Mouse (Mus musculus) forebrain, embryonic 10.5 days (tissue): ENCODE measurements around the gene Tmsb4x. TPM values are rescaled to one million over a fixed set of nuclear protein-coding genes. Genes with fewer than 3 reads are reported as not detected.

ENCODE experiments used
- DNase-seq: peaks from one replicate; pipeline ENCODE4 v3.0.0-alpha.2; 2017; ENCODE audit warnings: low spot score; ENCODE audit errors: extremely low spot score
- H3K27ac ChIP-seq: fragments of 300-500 bp; sonication (generic); 2 replicates; pipeline ENCODE4 v1.5.1; 2016; ENCODE audit warnings: mild to moderate bottlenecking
- H3K27me3 ChIP-seq: fragments of 300-500 bp; sonication (generic); 2 replicates; pipeline ENCODE4 v1.6.1; 2016; ENCODE audit warnings: mild to moderate bottlenecking; ENCODE audit not compliant: poor library complexity, severe bottlenecking
- H3K36me3 ChIP-seq: fragments of 300-500 bp; sonication (generic); replicated peaks from 2 replicates; pipeline ENCODE4 v1.6.1; 2016; ENCODE audit warnings: mild to moderate bottlenecking, moderate library complexity
- H3K4me1 ChIP-seq: fragments of 300-500 bp; sonication (generic); 2 replicates; pipeline ENCODE4 v1.6.1; 2016
- H3K4me3 ChIP-seq: fragments of 300-500 bp; sonication (generic); 2 replicates; pipeline ENCODE4 v1.5.1; 2016; ENCODE audit warnings: mild to moderate bottlenecking, moderate library complexity
- H3K9me3 ChIP-seq: fragments of 300-500 bp; sonication (generic); 2 replicates; pipeline ENCODE4 v1.6.1; 2016; ENCODE audit warnings: mild to moderate bottlenecking, moderate library complexity
- WGBS: fragments of 180-500 bp; shearing (Covaris S2); methylation state at CpG from one replicate; pipeline ENCODE4 v1.1.7; 2016; 5-methylcytosine and 5-hydroxymethylcytosine counted together
- polyA plus RNA-seq: library from polyadenylated mRNA; unstranded; fragments of >200 nt; fragmentation: Nextera tagmentation; extraction: Ambion mirVana; gene quantifications from 2 replicates; pipeline ENCODE4 v1.2.1, GENCODE M21; 2016

Gene Tmsb4x
- polyA plus RNA-seq, 1 experiment from 2014 or later, result 2,296 TPM

- Histone ChIP-seq H3K27ac (peak overlapping the region; percentile 15; the same call in 1 of the 2 replicates), H3K9me3 (no peaks in the 10 kb centered on the region), H3K27me3 (peaks cover 76% of the 10 kb centered on the region), H3K36me3 (peaks cover 11% of the 10 kb centered on the region), H3K4me3 (no peak overlapping the region), H3K4me1 (peaks cover 31% of the 10 kb centered on the region)
- DNase-seq, result no peak
- 57% methylated on average over 6 of the region's 6 CpGs for WGBS
Measured at GRCm38 (mm10) chrX:167210319-167210728, 1.2 kb upstream of the Tmsb4x start.

GRCm38 (mm10) chrX:167209828-167210227, 713 bp upstream of the Tmsb4x start:
- H3K4me3 ChIP-seq, result peak overlapping the region; percentile 64
- H3K4me1 ChIP-seq, result peaks cover 31% of the 10 kb centered on the region
- peak overlapping the region; percentile 92 for H3K27ac ChIP-seq
- H3K9me3 ChIP-seq, result no peaks in the 10 kb centered on the region
- WGBS, result 70% methylated on average over 8 of the region's 8 CpGs
- peaks cover 11% of the 10 kb centered on the region for H3K36me3 ChIP-seq
- DNase-seq, result no peak
- H3K27me3 ChIP-seq, result peaks cover 81% of the 10 kb centered on the region

DNA sequence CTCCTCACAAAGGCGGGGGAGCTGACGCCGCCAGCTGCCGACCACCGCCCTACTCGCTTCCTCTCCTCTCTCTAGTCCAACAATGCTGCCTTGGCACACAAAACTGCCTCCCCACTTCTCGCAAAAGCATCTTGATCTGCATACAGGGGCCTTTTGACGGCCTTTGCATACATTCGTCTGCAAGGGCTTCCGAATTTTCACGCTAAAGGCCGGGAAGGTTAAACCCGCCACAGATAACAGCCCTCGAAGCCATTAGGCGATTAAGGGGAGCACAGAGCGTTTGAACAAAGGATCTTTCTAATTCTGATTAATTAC, 652 bp downstream of the Tmsb4x start:
- 24% methylated on average over 16 of the region's 16 CpGs for WGBS
- peaks cover 11% of the 10 kb centered on the region for H3K36me3 ChIP-seq
- no peaks in the 10 kb centered on the region for H3K9me3 ChIP-seq
- H3K27ac ChIP-seq, result peak overlapping the region; percentile 92
- no peak for DNase-seq
- peaks cover 95% of the 10 kb centered on the region for H3K27me3 ChIP-seq
- peaks cover 31% of the 10 kb centered on the region for H3K4me1 ChIP-seq
- peak overlapping the region; percentile 64 for H3K4me3 ChIP-seq

DNA sequence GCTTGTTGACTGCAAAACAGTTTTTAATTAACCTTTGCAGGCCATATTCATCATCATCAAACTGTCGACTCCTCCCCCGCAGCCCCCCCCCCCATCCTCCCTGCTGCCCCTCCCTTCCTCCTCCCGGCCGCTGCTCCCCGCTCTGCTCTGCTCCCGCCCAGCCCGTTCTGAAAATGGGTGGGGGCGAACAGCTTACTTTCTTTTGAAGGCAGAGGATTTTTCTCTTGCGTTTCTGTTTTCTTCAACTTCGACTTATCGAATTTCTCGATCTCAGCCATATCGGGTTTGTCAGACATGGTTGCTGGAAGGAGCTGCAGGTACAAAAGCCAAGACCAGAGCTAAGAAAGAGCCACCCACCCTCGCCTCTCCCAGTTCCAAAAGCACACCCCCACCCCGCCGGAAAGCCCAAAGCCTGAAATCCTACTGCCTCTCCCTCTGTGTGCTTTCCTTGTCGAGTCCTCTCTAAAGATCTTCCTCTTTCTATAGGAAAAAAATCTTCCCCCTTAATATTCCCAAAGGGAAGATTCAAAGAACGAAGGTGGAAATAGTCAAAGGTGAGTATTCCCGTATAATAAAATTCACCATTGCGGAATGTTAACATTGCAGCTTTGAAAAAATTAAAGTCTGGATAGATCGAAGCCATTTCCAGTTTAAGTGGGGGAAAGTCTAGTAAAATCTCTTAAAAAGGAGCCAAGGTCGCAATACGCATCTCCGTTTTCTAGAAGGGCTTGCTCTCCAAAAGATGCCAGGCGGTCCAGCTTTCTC, 1.2 kb downstream of the Tmsb4x start:
- Histone ChIP-seq H3K27me3 (peaks cover 98% of the 10 kb centered on the region), H3K4me3 (peak overlapping the region; percentile 64), H3K27ac (peak overlapping the region; percentile 92), H3K4me1 (peaks cover 31% of the 10 kb centered on the region), H3K36me3 (peaks cover 11% of the 10 kb centered on the region), H3K9me3 (no peaks in the 10 kb centered on the region)
- no peak for DNase-seq
- WGBS, result 19% methylated on average over 25 of the region's 25 CpGs

- H3K36me3 ChIP-seq, result peaks cover 11% of the 10 kb centered on the region
- peaks cover 100% of the 10 kb centered on the region for H3K27me3 ChIP-seq
- H3K4me3 ChIP-seq, result no peak overlapping the region
- H3K9me3 ChIP-seq, result no peaks in the 10 kb centered on the region
- peak; percentile 14 for DNase-seq
- H3K4me1 ChIP-seq, result peaks cover 19% of the 10 kb centered on the region
- WGBS, result 74% methylated on average over 8 of the region's 8 CpGs
- no peak overlapping the region for H3K27ac ChIP-seq
Measured at GRCm38 (mm10) chrX:167205813-167206520, 3.1 kb downstream of the Tmsb4x start.

DNA sequence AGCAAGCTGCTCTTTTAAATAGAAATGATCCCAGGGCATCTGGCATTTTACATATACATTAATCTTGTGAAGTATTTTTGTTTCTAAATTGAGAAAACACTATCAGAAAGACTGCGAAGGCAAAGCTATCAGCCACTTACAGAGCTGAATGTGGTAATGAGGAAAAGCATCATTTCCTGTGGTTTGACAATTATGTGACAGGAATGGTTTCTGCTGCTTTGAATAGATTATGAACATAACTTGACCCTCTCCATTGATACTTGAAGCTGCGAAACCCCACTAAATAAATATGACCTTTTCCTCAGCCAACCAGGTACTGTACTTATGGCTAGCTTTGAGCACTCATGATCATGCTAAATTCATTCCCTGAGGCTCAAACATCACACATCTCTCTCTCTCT, 7.8 kb downstream of the Tmsb4x start:
- H3K27me3 ChIP-seq, result peaks cover 100% of the 10 kb centered on the region

GRCm38 (mm10) chrX:167195228-167195649, 13.9 kb downstream of the Tmsb4x start:
- Histone ChIP-seq H3K9me3 (no peaks in the 10 kb centered on the region), H3K4me1 (no peaks in the 10 kb centered on the region), H3K27ac (no peak overlapping the region), H3K4me3 (no peak overlapping the region), H3K27me3 (peaks cover 90% of the 10 kb centered on the region), H3K36me3 (no peaks in the 10 kb centered on the region)
- 88% methylated on average over 2 of the region's 2 CpGs for WGBS
- no peak for DNase-seq

More for the DNA sequence above, 7.8 kb downstream of the Tmsb4x start:
- Histone ChIP-seq H3K9me3 (no peaks in the 10 kb centered on the region), H3K36me3 (no peaks in the 10 kb centered on the region), H3K4me3 (no peak overlapping the region), H3K27ac (no peak overlapping the region), H3K4me1 (peaks cover 7% of the 10 kb centered on the region; the same call in 1 of the 2 replicates)
- WGBS, result 72% methylated on average over 2 of the region's 2 CpGs
- no peak for DNase-seq

GRCm38 (mm10) chrX:167186306-167186705, 22.8 kb downstream of the Tmsb4x start:
- Histone ChIP-seq H3K9me3 (no peaks in the 10 kb centered on the region), H3K27ac (no peak overlapping the region), H3K4me1 (no peaks in the 10 kb centered on the region), H3K4me3 (no peak overlapping the region), H3K27me3 (peaks cover 97% of the 10 kb centered on the region), H3K36me3 (no peaks in the 10 kb centered on the region)
- DNase-seq, result no peak
- 66% methylated on average over 2 of the region's 2 CpGs for WGBS

DNA sequence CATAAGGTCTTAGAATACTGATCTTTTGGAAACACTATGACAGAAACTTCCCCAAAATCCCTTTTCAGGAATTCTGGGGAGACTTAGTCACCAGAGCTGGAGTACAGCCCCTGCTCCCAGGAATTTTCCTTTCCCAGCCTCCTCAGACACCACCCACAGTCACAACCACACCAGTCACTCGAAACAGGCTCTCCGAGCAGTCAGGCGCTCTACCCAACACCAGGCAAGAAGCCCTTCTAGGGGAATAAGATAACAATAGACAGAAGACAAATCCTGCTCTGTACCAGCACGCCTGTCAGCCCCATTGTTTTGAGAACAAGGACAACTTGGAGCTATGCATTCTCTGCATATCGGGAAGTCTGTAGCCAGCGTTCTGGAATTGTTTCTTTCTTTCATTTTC, 25.6 kb downstream of the Tmsb4x start:
- H3K27me3 ChIP-seq, result peaks cover 99% of the 10 kb centered on the region
- H3K36me3 ChIP-seq, result no peaks in the 10 kb centered on the region
- H3K4me3 ChIP-seq, result no peak overlapping the region
- 52% methylated on average over 6 of the region's 6 CpGs for WGBS
- DNase-seq, result no peak
- H3K4me1 ChIP-seq, result no peaks in the 10 kb centered on the region
- no peaks in the 10 kb centered on the region for H3K9me3 ChIP-seq
- H3K27ac ChIP-seq, result no peak overlapping the region

GRCm38 (mm10) chrX:167182411-167182810, 26.7 kb downstream of the Tmsb4x start:
- WGBS, result 84% methylated on average over 5 of the region's 5 CpGs
- no peak for DNase-seq
- H3K4me3 ChIP-seq, result no peak overlapping the region
- no peaks in the 10 kb centered on the region for H3K36me3 ChIP-seq
- H3K27ac ChIP-seq, result no peak overlapping the region
- H3K27me3 ChIP-seq, result peaks cover 99% of the 10 kb centered on the region
- no peaks in the 10 kb centered on the region for H3K4me1 ChIP-seq
- no peaks in the 10 kb centered on the region for H3K9me3 ChIP-seq

- Histone ChIP-seq H3K36me3 (no peaks in the 10 kb centered on the region), H3K27ac (no peak overlapping the region), H3K27me3 (peaks cover 99% of the 10 kb centered on the region), H3K4me1 (no peaks in the 10 kb centered on the region), H3K4me3 (no peak overlapping the region), H3K9me3 (no peaks in the 10 kb centered on the region)
- WGBS, result 77% methylated on average over 4 of the region's 4 CpGs
- no peak for DNase-seq
Measured at GRCm38 (mm10) chrX:167179961-167180642, 29.0 kb downstream of the Tmsb4x start.

- Histone ChIP-seq H3K27me3 (peaks cover 99% of the 10 kb centered on the region), H3K9me3 (no peaks in the 10 kb centered on the region), H3K36me3 (no peaks in the 10 kb centered on the region), H3K4me1 (no peaks in the 10 kb centered on the region), H3K27ac (no peak overlapping the region), H3K4me3 (no peak overlapping the region)
- DNase-seq, result no peak
- 92% methylated on average over 3 of the region's 3 CpGs for WGBS
Measured at GRCm38 (mm10) chrX:167179549-167179948, 29.6 kb downstream of the Tmsb4x start.

DNA sequence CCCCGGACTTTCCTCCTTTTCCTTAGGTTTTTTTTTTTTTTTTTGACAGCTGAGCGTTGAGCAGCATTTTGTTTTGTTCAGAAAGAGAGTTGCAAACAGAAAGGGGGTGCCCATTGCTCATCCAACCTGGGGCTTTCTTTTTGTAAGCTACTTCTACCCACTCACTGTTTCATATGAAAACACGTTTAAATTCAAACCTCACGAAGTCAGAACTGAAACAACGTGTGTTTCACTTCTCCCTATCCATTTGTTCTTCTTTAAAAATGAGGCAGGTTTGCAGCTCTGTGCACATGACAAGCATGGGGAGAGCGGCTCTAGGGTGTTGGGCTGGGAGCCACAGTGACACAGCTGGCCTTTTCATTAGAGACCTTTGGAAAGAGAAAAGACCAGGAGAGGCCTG, 33.8 kb downstream of the Tmsb4x start:
- no peak overlapping the region for H3K4me3 ChIP-seq
- DNase-seq, result no peak
- H3K4me1 ChIP-seq, result no peaks in the 10 kb centered on the region
- H3K9me3 ChIP-seq, result no peaks in the 10 kb centered on the region
- 89% methylated on average over 6 of the region's 6 CpGs for WGBS
- H3K27ac ChIP-seq, result no peak overlapping the region
- H3K27me3 ChIP-seq, result peaks cover 100% of the 10 kb centered on the region
- no peaks in the 10 kb centered on the region for H3K36me3 ChIP-seq
